Mouse (Mus musculus) embryonic facial prominence, embryonic 13.5 days (tissue): ENCODE measurements around the gene Gm12394. TPM values are rescaled to one million over a fixed set of nuclear protein-coding genes. Genes with fewer than 3 reads are reported as not detected.
"Not testable (repeated sequence)": the region's sequence is repeated elsewhere in the genome, so short reads cannot be mapped to it uniquely, and the experiment has no call there.

ENCODE experiments used
- ATAC-seq: fragments of 200-750 bp; cut with Nextera tagmentation; 2 replicates; pipeline ENCODE4 v1.8.0; 2017; ENCODE audit warnings: low read depth; ENCODE audit not compliant: insufficient number of reproducible peaks, insufficient read depth, low FRiP score, low TSS enrichment
- H3K27ac ChIP-seq: fragments of 300-500 bp; sonication (generic); 2 replicates; pipeline ENCODE4 v1.5.1; 2015; ENCODE audit warnings: moderate library complexity, mild to moderate bottlenecking, inconsistent platforms
- H3K27me3 ChIP-seq: fragments of 300-500 bp; sonication (generic); 2 replicates; pipeline ENCODE4 v1.6.1; 2015; ENCODE audit warnings: mild to moderate bottlenecking, inconsistent platforms
- H3K36me3 ChIP-seq: fragments of 300-500 bp; sonication (generic); 2 replicates; pipeline ENCODE4 v1.6.1; 2015; ENCODE audit warnings: mild to moderate bottlenecking, inconsistent platforms
- H3K4me1 ChIP-seq: fragments of 300-500 bp; sonication (generic); 2 replicates; pipeline ENCODE4 v1.6.1; 2015; ENCODE audit warnings: inconsistent platforms
- H3K4me2 ChIP-seq: fragments of 300-500 bp; sonication (generic); 2 replicates; pipeline ENCODE4 v1.6.1; 2015; ENCODE audit warnings: moderate library complexity, mild to moderate bottlenecking, inconsistent platforms
- H3K4me3 ChIP-seq: fragments of 300-500 bp; sonication (generic); 2 replicates; pipeline ENCODE4 v1.5.1; 2015; ENCODE audit warnings: mild to moderate bottlenecking, inconsistent platforms
- H3K9ac ChIP-seq: fragments of 300-500 bp; sonication (generic); 2 replicates; pipeline ENCODE4 v1.6.1; 2015; ENCODE audit warnings: mild to moderate bottlenecking, inconsistent platforms
- H3K9me3 ChIP-seq: fragments of 300-500 bp; sonication (generic); 2 replicates; pipeline ENCODE4 v1.6.1; 2016; ENCODE audit warnings: inconsistent platforms
- WGBS: fragments of 180-500 bp; shearing (Covaris S2); methylation state at CpG from one replicate; pipeline ENCODE4 v1.1.7; 2015; ENCODE audit warnings: mixed read lengths; 5-methylcytosine and 5-hydroxymethylcytosine counted together
- polyA plus RNA-seq: library from polyadenylated mRNA; unstranded; fragments of >200 nt; fragmentation: Nextera tagmentation; extraction: Ambion mirVana; gene quantifications from 2 replicates; pipeline ENCODE4 v1.2.1, GENCODE M21; 2015

Gm12394 gene
- 0.13 and 0.43 TPM in 2 replicates for polyA plus RNA-seq

GRCm38 (mm10) chr4:42856671-42857070 lies at the start of gene Gm12394:
TSS of gene Gm12394 (minus strand) at chr4:42856771.
- not testable (repeated sequence) for H3K27me3 ChIP-seq, ATAC-seq, H3K9ac ChIP-seq, H3K4me2 ChIP-seq, H3K4me1 ChIP-seq, H3K9me3 ChIP-seq, H3K27ac ChIP-seq, H3K4me3 ChIP-seq, H3K36me3 ChIP-seq
- 72% methylated on average over 1 of the region's 1 CpGs for WGBS

GRCm38 (mm10) chr4:42904966-42905365 lies 48.4 kb upstream of the Gm12394 start:
- Histone ChIP-seq H3K36me3 (no peaks in the 10 kb centered on the region), H3K9ac (no peak overlapping the region), H3K27me3 (no peaks in the 10 kb centered on the region), H3K4me3 (no peak overlapping the region), H3K9me3 (no peaks in the 10 kb centered on the region), H3K27ac (no peak overlapping the region), H3K4me1 (no peaks in the 10 kb centered on the region), H3K4me2 (no peak overlapping the region)
- ATAC-seq = no peak
- 81% methylated on average over 6 of the region's 6 CpGs for WGBS

GRCm38 (mm10) chr4:42904523-42904922 lies 48.0 kb upstream of the Gm12394 start:
- Histone ChIP-seq H3K27me3 (no peaks in the 10 kb centered on the region), H3K27ac (no peak overlapping the region), H3K4me1 (no peaks in the 10 kb centered on the region), H3K4me3 (no peak overlapping the region), H3K4me2 (no peak overlapping the region), H3K9ac (no peak overlapping the region), H3K36me3 (no peaks in the 10 kb centered on the region), H3K9me3 (no peaks in the 10 kb centered on the region)
- WGBS = 93% methylated on average over 3 of the region's 3 CpGs
- ATAC-seq = no peak

- Histone ChIP-seq H3K27me3 (no peaks in the 10 kb centered on the region), H3K4me3 (no peak overlapping the region)
- WGBS = 75% methylated on average over 1 of the region's 1 CpGs
Observed at GRCm38 (mm10) chr4:42903942-42904341, 47.4 kb upstream of the Gm12394 start.

GRCm38 (mm10) chr4:42902730-42903129 lies 46.2 kb upstream of the Gm12394 start:
- H3K4me1 ChIP-seq = no peaks in the 10 kb centered on the region
- H3K27ac ChIP-seq = no peak overlapping the region
- no peaks in the 10 kb centered on the region for H3K9me3 ChIP-seq
- no peak for ATAC-seq
- no peaks in the 10 kb centered on the region for H3K36me3 ChIP-seq
- no peaks in the 10 kb centered on the region for H3K27me3 ChIP-seq
- no peak overlapping the region for H3K4me3 ChIP-seq
- 92% methylated on average over 5 of the region's 5 CpGs for WGBS
- no peak overlapping the region for H3K9ac ChIP-seq
- no peak overlapping the region for H3K4me2 ChIP-seq

More at GRCm38 (mm10) chr4:42903942-42904341, 47.4 kb upstream of the Gm12394 start:
- H3K9ac ChIP-seq = no peak overlapping the region
- no peaks in the 10 kb centered on the region for H3K36me3 ChIP-seq
- H3K4me1 ChIP-seq = no peaks in the 10 kb centered on the region
- no peak overlapping the region for H3K27ac ChIP-seq
- no peak for ATAC-seq
- no peak overlapping the region for H3K4me2 ChIP-seq
- no peaks in the 10 kb centered on the region for H3K9me3 ChIP-seq

GRCm38 (mm10) chr4:42902174-42902573 lies 45.6 kb upstream of the Gm12394 start:
- no peak overlapping the region for H3K27ac ChIP-seq
- no peak overlapping the region for H3K9ac ChIP-seq
- no peaks in the 10 kb centered on the region for H3K9me3 ChIP-seq
- no peak overlapping the region for H3K4me3 ChIP-seq
- no peaks in the 10 kb centered on the region for H3K4me1 ChIP-seq
- H3K36me3 ChIP-seq = no peaks in the 10 kb centered on the region
- H3K27me3 ChIP-seq = no peaks in the 10 kb centered on the region
- no peak for ATAC-seq
- WGBS = 62% methylated on average over 9 of the region's 9 CpGs
- no peak overlapping the region for H3K4me2 ChIP-seq

- no peak overlapping the region for H3K4me3 ChIP-seq
- H3K4me1 ChIP-seq = no peaks in the 10 kb centered on the region
- H3K9me3 ChIP-seq = no peaks in the 10 kb centered on the region
- no peaks in the 10 kb centered on the region for H3K36me3 ChIP-seq
- WGBS = 64% methylated on average over 5 of the region's 5 CpGs
- no peak overlapping the region for H3K27ac ChIP-seq
- H3K4me2 ChIP-seq = no peak overlapping the region
- ATAC-seq = no peak
- H3K9ac ChIP-seq = no peak overlapping the region
- no peaks in the 10 kb centered on the region for H3K27me3 ChIP-seq
Observed at GRCm38 (mm10) chr4:42900878-42901277, 44.3 kb upstream of the Gm12394 start.

GRCm38 (mm10) chr4:42898914-42899313 lies 42.3 kb upstream of the Gm12394 start:
- WGBS = 31% methylated on average over 3 of the region's 3 CpGs
- no peaks in the 10 kb centered on the region for H3K36me3 ChIP-seq
- H3K27ac ChIP-seq = no peak overlapping the region
- H3K9me3 ChIP-seq = no peaks in the 10 kb centered on the region
- H3K4me1 ChIP-seq = no peaks in the 10 kb centered on the region
- H3K27me3 ChIP-seq = no peaks in the 10 kb centered on the region
- no peak overlapping the region for H3K9ac ChIP-seq
- H3K4me2 ChIP-seq = no peak overlapping the region
- ATAC-seq = no peak
- H3K4me3 ChIP-seq = no peak overlapping the region

GRCm38 (mm10) chr4:42895118-42895517 lies 38.5 kb upstream of the Gm12394 start:
- Histone ChIP-seq H3K9ac (no peak overlapping the region), H3K27ac (no peak overlapping the region), H3K4me1 (no peaks in the 10 kb centered on the region), H3K36me3 (no peaks in the 10 kb centered on the region), H3K4me2 (no peak overlapping the region), H3K9me3 (no peaks in the 10 kb centered on the region), H3K4me3 (no peak overlapping the region), H3K27me3 (no peaks in the 10 kb centered on the region)
- no peak for ATAC-seq
- WGBS = 68% methylated on average over 7 of the region's 7 CpGs

- Histone ChIP-seq H3K9me3 (no peaks in the 10 kb centered on the region), H3K27ac (no peak overlapping the region), H3K36me3 (no peaks in the 10 kb centered on the region), H3K27me3 (no peaks in the 10 kb centered on the region), H3K4me1 (no peaks in the 10 kb centered on the region), H3K4me3 (no peak overlapping the region), H3K4me2 (no peak overlapping the region), H3K9ac (no peak overlapping the region)
- 60% methylated on average over 7 of the region's 7 CpGs for WGBS
- no peak for ATAC-seq
Observed at GRCm38 (mm10) chr4:42891176-42891575, 34.6 kb upstream of the Gm12394 start.

GRCm38 (mm10) chr4:42888806-42889205 lies 32.2 kb upstream of the Gm12394 start:
- Histone ChIP-seq H3K4me3 (no peak overlapping the region), H3K27me3 (no peaks in the 10 kb centered on the region), H3K9me3 (no peaks in the 10 kb centered on the region), H3K9ac (no peak overlapping the region), H3K36me3 (no peaks in the 10 kb centered on the region), H3K4me1 (no peaks in the 10 kb centered on the region), H3K27ac (no peak overlapping the region), H3K4me2 (no peak overlapping the region)
- WGBS = 90% methylated on average over 6 of the region's 6 CpGs
- no peak for ATAC-seq

GRCm38 (mm10) chr4:42886926-42887325 lies 30.4 kb upstream of the Gm12394 start:
- 92% methylated on average over 6 of the region's 6 CpGs for WGBS
- H3K27ac ChIP-seq = no peak overlapping the region

GRCm38 (mm10) chr4:42880677-42880948 lies 24.0 kb upstream of the Gm12394 start:
- H3K9me3 ChIP-seq = no peaks in the 10 kb centered on the region
- WGBS = 37% methylated on average over 1 of the region's 1 CpGs

More at GRCm38 (mm10) chr4:42886926-42887325, 30.4 kb upstream of the Gm12394 start:
- Histone ChIP-seq H3K9ac (no peak overlapping the region), H3K36me3 (no peaks in the 10 kb centered on the region), H3K9me3 (no peaks in the 10 kb centered on the region), H3K27me3 (no peaks in the 10 kb centered on the region), H3K4me1 (no peaks in the 10 kb centered on the region), H3K4me2 (no peak overlapping the region), H3K4me3 (no peak overlapping the region)
- ATAC-seq = no peak

More at GRCm38 (mm10) chr4:42880677-42880948, 24.0 kb upstream of the Gm12394 start:
- Histone ChIP-seq H3K4me1 (no peaks in the 10 kb centered on the region), H3K27me3 (peaks cover 4% of the 10 kb centered on the region), H3K27ac (no peak overlapping the region), H3K36me3 (no peaks in the 10 kb centered on the region), H3K9ac (no peak overlapping the region), H3K4me3 (no peak overlapping the region), H3K4me2 (no peak overlapping the region)
- ATAC-seq = no peak
